Mouse (Mus musculus) monocyte, adult 59 days (primary cell): Measurements from ENCODE around the gene Bad. TPM values are rescaled to one million over a fixed set of nuclear protein-coding genes. Genes with fewer than 3 reads are reported as not detected.

Source experiments
- total RNA-seq, 2 experiments: library from RNA; stranded (reverse); gene quantifications; one replicate each; pipeline ENCODE4 v1.2.4; 2023

Gene Bad
- 10 to 100 TPM; 23.4 to 30.4 TPM for total RNA-seq

GRCm38 (mm10) chr19:6941372-6942248 lies at the start of gene Bad:
Gene Bad, plus strand, starts transcription at chr19:6941861.

DNA sequence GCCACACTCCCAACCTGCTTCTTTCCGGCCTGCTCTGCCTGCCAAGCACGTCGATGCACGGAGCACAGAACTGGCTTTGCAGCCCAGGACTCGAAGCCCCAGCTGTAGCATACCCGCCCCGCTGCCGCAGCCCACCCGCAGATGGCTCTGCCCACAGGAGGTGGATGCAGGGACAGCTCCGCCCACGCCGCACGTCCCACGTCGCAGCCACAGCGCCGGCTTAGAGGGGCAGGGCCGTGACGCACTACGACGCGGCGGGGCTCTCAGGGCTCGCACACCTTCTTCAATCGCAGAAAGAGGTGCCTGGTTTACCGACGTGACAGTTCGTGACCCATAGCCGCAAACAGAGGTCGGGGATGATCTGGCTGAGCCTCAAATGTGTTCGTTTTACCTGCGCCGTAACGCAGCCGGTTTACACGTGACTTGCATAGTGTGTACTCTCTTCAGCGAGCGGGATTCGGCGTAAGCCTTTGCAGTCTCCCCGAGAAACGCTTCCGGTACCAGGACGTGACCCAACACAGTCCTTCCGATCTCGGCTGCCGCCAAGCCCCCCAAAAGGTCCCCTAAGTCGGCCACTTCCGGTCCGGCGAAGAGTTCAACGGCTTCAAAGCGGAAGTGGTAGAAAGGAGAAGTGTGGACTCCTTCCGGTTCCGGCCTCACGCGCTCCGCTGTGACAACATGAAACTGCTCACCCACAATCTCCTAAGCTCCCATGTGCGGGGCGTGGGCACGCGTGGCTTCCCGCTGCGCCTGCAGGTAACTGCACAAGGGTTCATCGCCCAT lies 32.0 kb upstream of the Bad start, which contains the start of the genes Trmt112 and Prdx5:
Gene Trmt112 (plus strand): TSS at position 192 of the 783 bp plus-strand sequence.
Gene Prdx5 (minus strand): TSS at position 600 of the 783 bp plus-strand sequence.

DNA sequence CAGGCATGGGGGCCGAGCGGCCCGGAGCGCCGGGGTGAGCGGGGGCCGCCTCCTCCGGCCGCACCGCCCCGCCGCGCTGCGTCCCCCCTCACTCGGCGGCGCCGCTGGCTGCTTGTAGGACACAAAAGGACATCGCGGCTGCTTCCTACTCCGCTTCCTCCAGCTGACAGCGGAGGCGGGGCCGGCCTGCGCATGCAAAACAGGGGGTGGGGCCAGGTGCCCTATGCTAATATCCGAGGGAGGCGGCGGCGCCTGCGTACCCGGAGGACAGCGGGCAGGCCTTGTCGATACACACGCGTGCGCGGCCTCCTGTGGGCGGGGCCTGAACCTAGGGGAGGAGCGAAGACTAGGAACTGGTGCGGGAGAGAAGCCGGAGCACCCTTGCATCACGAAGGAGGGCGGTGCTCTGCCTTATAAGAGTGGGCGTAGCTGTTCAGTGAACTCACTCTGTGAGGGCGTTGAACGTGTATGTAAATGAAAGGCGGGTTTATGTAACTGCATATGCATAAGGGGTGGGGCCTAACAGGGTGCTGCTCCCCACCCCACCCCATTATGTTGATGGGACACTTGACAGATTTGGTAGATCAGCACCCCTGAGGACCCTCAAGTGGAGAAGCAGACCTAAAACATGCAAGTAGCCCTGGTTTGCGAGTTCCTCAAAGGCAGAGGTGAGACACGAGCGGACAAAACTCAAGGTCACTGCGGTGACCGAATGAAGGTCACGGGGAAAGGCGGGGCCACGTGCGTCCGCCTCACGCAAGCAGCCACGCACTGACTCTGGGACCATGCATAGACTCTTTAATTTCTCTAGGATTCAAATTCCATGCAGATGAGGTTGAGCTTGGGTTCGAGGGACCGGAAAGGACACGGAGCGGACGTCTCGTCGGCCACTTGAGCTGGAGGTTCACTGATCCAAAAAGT lies 19.8 kb upstream of the Bad start, which contains the start of gene Esrra:
Gene Esrra (minus strand): TSS at position 167 of the 921 bp plus-strand sequence.

DNA sequence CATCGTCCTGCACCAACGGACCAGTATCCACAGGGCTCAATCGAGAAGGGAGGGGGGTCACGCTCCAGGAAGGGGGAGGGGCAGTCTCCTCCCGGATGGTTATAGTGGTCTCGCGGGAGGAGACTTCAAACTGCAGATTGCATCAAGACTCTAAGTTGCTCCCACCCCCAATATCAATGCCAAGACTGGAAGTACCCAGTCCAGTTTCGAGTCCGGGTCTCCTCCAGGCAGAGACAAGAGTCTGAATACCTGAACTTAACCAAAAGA lies 16.4 kb upstream of the Bad start, which contains the start of gene Catsperz:
Gene Catsperz (minus strand): TSS at position 74 of the 267 bp plus-strand sequence.

DNA sequence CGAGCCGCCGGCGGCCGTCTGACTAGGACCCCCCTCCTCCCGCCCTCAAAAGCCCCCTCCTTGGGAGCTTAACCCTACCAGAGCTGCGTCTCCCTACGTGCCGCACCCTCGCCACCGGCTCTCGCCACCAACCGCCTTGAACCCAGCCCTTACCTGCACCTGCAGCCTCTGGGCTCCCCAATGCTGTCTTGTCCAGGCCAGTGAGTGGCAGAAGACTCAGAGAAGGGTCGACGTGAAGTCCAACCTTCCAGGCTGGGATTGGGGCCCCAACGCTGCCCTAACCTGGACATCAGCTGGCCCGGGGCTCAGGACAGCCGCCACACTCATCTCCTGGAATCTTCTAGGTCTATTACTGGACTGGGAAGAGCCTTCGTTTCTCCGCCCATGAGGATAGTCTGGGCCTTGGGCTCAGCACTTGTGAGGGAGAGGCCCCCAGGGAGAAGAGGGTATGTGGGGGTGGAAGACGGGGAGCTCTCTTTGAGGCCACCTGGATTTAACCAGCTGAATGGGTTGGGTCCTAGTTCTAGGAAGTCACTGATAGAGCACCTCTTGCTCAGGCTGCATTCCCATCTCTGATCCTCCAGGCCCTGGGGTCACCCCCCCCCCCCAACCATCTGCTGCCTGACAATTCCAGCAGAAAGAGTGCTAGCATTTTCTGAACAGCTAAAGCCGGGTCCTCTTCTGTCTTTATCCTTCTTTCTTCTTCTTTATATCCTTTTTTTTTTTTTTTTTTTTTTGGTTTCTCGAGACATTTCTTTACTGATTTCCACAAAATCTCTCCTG lies 7.3 kb upstream of the Bad start, which contains the start of gene Kcnk4:
Gene Kcnk4 (minus strand): TSS at position 321 of the 783 bp plus-strand sequence.

DNA sequence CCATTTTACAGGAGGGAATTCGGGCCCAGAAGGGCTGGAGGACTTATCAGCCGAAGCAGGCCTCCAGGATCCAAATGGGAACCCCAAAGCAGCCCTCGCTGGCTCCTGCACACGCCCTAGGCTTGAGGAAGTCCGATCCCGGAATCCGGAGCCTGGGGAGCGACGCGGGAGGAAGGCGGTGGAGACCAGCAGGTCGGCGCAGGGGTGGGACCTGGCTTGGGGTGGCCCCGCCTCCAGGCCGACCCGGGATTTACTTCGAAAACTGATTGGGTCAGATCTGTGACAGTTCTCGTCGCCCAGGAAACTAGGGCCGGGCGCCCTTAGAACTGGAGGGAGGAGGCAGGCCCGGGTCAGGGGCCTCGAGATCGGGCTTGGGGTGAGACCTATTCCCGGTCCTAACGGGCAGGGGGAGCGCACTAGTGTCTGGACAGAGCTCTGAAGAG lies 609 bp downstream of the Bad start, which contains the start of gene Gpr137:
Gene Gpr137 (minus strand): TSS at position 232 of the 443 bp plus-strand sequence.

DNA sequence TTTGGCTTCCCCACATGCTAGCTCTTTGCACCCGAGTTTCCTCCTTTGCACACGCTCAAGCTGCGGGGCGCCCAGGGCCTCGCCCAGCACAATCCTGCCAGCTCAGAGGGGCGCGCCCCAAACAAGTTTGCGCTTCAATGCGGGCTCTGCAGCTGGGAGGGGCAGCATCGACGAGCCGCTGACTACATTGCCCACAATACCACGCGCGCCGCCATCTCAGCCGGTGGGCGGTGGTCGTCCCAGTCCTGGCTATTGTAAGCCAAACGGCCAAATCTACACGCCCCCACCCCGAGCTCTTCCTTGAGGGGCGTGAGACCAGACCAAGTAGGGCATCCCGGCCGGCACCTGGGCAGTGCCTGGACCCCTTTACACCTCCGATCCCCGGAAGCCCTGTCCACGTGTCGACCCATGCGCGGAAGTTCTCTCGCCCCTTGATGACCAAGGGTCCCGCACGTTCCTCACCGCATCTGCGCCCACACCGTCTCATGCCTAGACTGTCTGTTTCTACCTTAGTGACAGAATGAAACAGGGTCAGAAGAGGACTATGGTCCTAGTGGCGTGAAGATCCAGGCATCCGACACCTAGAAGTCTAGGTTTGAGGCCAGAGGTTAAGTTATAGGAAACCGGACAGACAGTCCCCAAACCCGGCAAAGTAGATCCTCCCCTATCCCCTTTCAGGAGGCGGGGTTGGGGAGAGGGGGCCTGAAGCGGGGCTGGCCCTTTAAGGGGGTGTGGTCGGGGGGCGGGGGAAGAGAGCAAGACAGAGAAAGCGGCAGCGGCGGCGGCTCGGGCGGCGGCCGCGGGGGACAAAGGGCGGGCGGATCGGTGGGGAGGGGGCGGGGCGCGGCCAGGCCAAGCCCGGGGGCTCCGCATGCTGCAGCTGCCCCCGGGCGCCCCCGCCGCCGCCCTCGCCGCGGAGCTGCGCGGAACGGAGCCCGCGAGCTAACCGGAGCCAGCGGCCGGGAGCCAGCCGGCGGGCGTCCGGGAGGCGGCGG lies 32.8 kb downstream of the Bad start, which contains the start of gene Ppp1r14b:
Gene Ppp1r14b (plus strand): TSS at position 758 of the 995 bp plus-strand sequence.

GRCm38 (mm10) chr19:6975537-6976521 lies 34.2 kb downstream of the Bad start, which contains the start of gene Plcb3:
Gene Plcb3, minus strand, starts transcription at chr19:6976470.

GRCm38 (mm10) chr19:6980381-6981093 lies 38.9 kb downstream of the Bad start, which contains the start of gene Fkbp2:
Gene Fkbp2, minus strand, starts transcription at chr19:6980501.

GRCm38 (mm10) chr19:6987061-6987903 lies 45.6 kb downstream of the Bad start, which contains the start of gene Vegfb:
Gene Vegfb, minus strand, starts transcription at chr19:6987651.

GRCm38 (mm10) chr19:6992011-6992858 lies 50.6 kb downstream of the Bad start, which contains the start of gene Dnajc4:
Gene Dnajc4, minus strand, starts transcription at chr19:6992572.

DNA sequence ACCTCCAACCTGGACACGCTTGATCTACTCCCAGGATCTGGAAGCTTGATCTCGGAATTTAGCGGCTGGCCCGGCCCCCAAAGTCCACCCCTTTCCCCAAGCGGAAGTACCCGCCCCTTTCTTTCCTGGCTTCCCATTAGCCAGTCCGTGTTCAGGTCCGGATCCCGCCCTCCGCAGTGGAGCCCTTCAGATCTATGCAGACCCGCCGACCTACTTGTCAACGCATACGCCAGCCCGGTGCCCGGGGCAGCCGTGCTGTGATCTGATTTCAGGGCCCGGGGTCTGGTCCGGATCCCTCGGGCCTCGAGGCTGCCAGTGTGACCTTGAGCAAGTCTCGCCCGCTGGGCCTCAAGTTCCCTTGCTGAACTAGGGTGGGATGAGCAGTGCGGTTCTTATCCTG lies 54.3 kb downstream of the Bad start, which contains the start of the genes Nudt22 and Trpt1:
Gene Nudt22 (minus strand): TSS at position 112 of the 400 bp plus-strand sequence.
Gene Trpt1 (plus strand): TSS at position 126 of the 400 bp plus-strand sequence.

